Mouse (Mus musculus): Measurements from ENCODE around the gene Slc26a5. TPM values are rescaled to one million over a fixed set of nuclear protein-coding genes. Genes with fewer than 3 reads are reported as not detected.

The Slc26a5 gene
- polyA plus RNA-seq, 1 experiment: not detected

- Histone ChIP-seq H3K27me3 (ENCODE audit: control insufficient read depth, insufficient read depth, insufficient read length) (no peaks in the 10 kb centered on the region), H3ac (ENCODE audit: control insufficient read depth, insufficient read length) (peak overlapping the region; percentile 61), H3K36me3 (ENCODE audit: control insufficient read depth, insufficient read depth) (peaks cover 21% of the 10 kb centered on the region), H3K4me3 (peak overlapping the region; percentile 76), H3K4me2 (ENCODE audit: low read depth) (peak overlapping the region; percentile 98), H3K79me2 (ENCODE audit: control insufficient read depth, insufficient read depth) (peaks cover 40% of the 10 kb centered on the region)
- peak in 1 of 3 experiments; percentile 40 for TF ChIP-seq MYOD1 (IDR thresholded peaks at IDR 0.05; ENCODE audit: control insufficient read depth in 1 of 3, insufficient read length in 2 of 3, low read depth in 2 of 3)
- TF ChIP-seq SRF (IDR thresholded peaks at IDR 0.05; ENCODE audit: control insufficient read depth, insufficient read length, low read depth): no peak
Measured at GRCm38 (mm10) chr5:21784161-21785052, 81.0 kb downstream of the Slc26a5 start.

GRCm38 (mm10) chr5:21776491-21776890 lies 88.9 kb downstream of the Slc26a5 start:
- Histone ChIP-seq H3K36me3 (ENCODE audit: control insufficient read depth, insufficient read depth) (peaks cover 17% of the 10 kb centered on the region), H3K27me3 (ENCODE audit: control insufficient read depth, insufficient read depth, insufficient read length) (no peaks in the 10 kb centered on the region), H3ac (ENCODE audit: control insufficient read depth, insufficient read length) (no peak overlapping the region), H3K4me2 (ENCODE audit: low read depth) (no peak overlapping the region), H3K79me2 (ENCODE audit: control insufficient read depth, insufficient read depth) (no peaks in the 10 kb centered on the region), H3K4me3 (no peak overlapping the region)
- no peak for TF ChIP-seq MAX (IDR thresholded peaks at IDR 0.05; ENCODE audit: low read depth)
- TF ChIP-seq POLR2A (IDR thresholded peaks at IDR 0.05; ENCODE audit: insufficient read length, low read depth): no peak
- TF ChIP-seq MYOG (IDR thresholded peaks at IDR 0.05; ENCODE audit: control insufficient read depth in 1 of 3, insufficient read depth in 1 of 3, insufficient read length in 2 of 3, low read depth in 2 of 3): no peak
- no peak for TF ChIP-seq SRF (IDR thresholded peaks at IDR 0.05; ENCODE audit: control insufficient read depth, insufficient read length, low read depth)
- no peak for TF ChIP-seq MYOD1 (IDR thresholded peaks at IDR 0.05; ENCODE audit: control insufficient read depth in 1 of 3, insufficient read length in 2 of 3, low read depth in 2 of 3)
- no peak for TF ChIP-seq CEBPB (IDR thresholded peaks at IDR 0.05; ENCODE audit: insufficient read depth, poor library complexity, severe bottlenecking)
- no peak for TF ChIP-seq E2F4 (IDR thresholded peaks at IDR 0.05; ENCODE audit: insufficient read depth)
- TF ChIP-seq REST (IDR thresholded peaks at IDR 0.05; ENCODE audit: insufficient read depth, insufficient read length): no peak
- no peak for TF ChIP-seq TCF3 (IDR thresholded peaks at IDR 0.05; ENCODE audit: insufficient read length, low read depth)
- no peak for TF ChIP-seq TCF12 (IDR thresholded peaks at IDR 0.05; ENCODE audit: insufficient read depth, poor library complexity, severe bottlenecking)
- no peak for TF ChIP-seq USF1 (IDR thresholded peaks at IDR 0.05; ENCODE audit: low read depth)
- no peak for TF ChIP-seq POLR2AphosphoS2 (IDR thresholded peaks at IDR 0.05; ENCODE audit: insufficient read length, low read depth)

- H3K4me2 ChIP-seq (ENCODE audit: low read depth): no peak overlapping the region
- no peaks in the 10 kb centered on the region for H3K79me2 ChIP-seq (ENCODE audit: control insufficient read depth, insufficient read depth)
- H3ac ChIP-seq (ENCODE audit: control insufficient read depth, insufficient read length): no peak overlapping the region
- TF ChIP-seq E2F4 (IDR thresholded peaks at IDR 0.05; ENCODE audit: insufficient read depth) (no peak), REST (IDR thresholded peaks at IDR 0.05; ENCODE audit: insufficient read depth, insufficient read length) (no peak)
- H3K36me3 ChIP-seq (ENCODE audit: control insufficient read depth, insufficient read depth): peaks cover 28% of the 10 kb centered on the region
- no peak overlapping the region for H3K4me3 ChIP-seq
- no peaks in the 10 kb centered on the region for H3K27me3 ChIP-seq (ENCODE audit: control insufficient read depth, insufficient read depth, insufficient read length)
Measured at GRCm38 (mm10) chr5:21769841-21770240, 95.6 kb downstream of the Slc26a5 start.

GRCm38 (mm10) chr5:21768506-21768905 lies 96.9 kb downstream of the Slc26a5 start:
- H3K79me2 ChIP-seq (ENCODE audit: control insufficient read depth, insufficient read depth): no peaks in the 10 kb centered on the region
- no peak overlapping the region for H3ac ChIP-seq (ENCODE audit: control insufficient read depth, insufficient read length)
- peaks cover 38% of the 10 kb centered on the region for H3K36me3 ChIP-seq (ENCODE audit: control insufficient read depth, insufficient read depth)
- no peak overlapping the region for H3K4me3 ChIP-seq
- TF ChIP-seq MAX (IDR thresholded peaks at IDR 0.05; ENCODE audit: low read depth) (no peak), MYOD1 (IDR thresholded peaks at IDR 0.05; ENCODE audit: control insufficient read depth in 1 of 3, insufficient read length in 2 of 3, low read depth in 2 of 3) (no peak), MYOG (IDR thresholded peaks at IDR 0.05; ENCODE audit: control insufficient read depth in 1 of 3, insufficient read depth in 1 of 3, insufficient read length in 2 of 3, low read depth in 2 of 3) (no peak), USF1 (IDR thresholded peaks at IDR 0.05; ENCODE audit: low read depth) (no peak), POLR2AphosphoS2 (IDR thresholded peaks at IDR 0.05; ENCODE audit: insufficient read length, low read depth) (no peak), POLR2A (IDR thresholded peaks at IDR 0.05; ENCODE audit: insufficient read length, low read depth) (no peak), SRF (IDR thresholded peaks at IDR 0.05; ENCODE audit: control insufficient read depth, insufficient read length, low read depth) (no peak), REST (IDR thresholded peaks at IDR 0.05; ENCODE audit: insufficient read depth, insufficient read length) (no peak), CEBPB (IDR thresholded peaks at IDR 0.05; ENCODE audit: insufficient read depth, poor library complexity, severe bottlenecking) (no peak), TCF12 (IDR thresholded peaks at IDR 0.05; ENCODE audit: insufficient read depth, poor library complexity, severe bottlenecking) (no peak)
- no peak overlapping the region for H3K4me2 ChIP-seq (ENCODE audit: low read depth)
- H3K27me3 ChIP-seq (ENCODE audit: control insufficient read depth, insufficient read depth, insufficient read length): no peaks in the 10 kb centered on the region

Other genes starting within 250 kb of the Slc26a5 start
- 0.19 TPM for gene Fbxl13, start 220.0 kb downstream of the Slc26a5 start, polyA plus RNA-seq (2012; fragmentation: generic; extraction: Trizol)
- gene Armc10, start 219.8 kb downstream of the Slc26a5 start, polyA plus RNA-seq (2012; fragmentation: generic; extraction: Trizol): 10.1 TPM
- 0.66 TPM for gene Napepld, start 164.2 kb downstream of the Slc26a5 start, polyA plus RNA-seq (2012; fragmentation: generic; extraction: Trizol)
- 126 TPM for gene Pmpcb, start 128.5 kb downstream of the Slc26a5 start, polyA plus RNA-seq (2012; fragmentation: generic; extraction: Trizol)
- gene Dnajc2, start 80.4 kb downstream of the Slc26a5 start, polyA plus RNA-seq (2012; fragmentation: generic; extraction: Trizol): 15.4 TPM
- gene Psmc2, start 80.3 kb downstream of the Slc26a5 start, polyA plus RNA-seq (2012; fragmentation: generic; extraction: Trizol): 196 TPM

Data from myocyte (in vitro differentiated cells).